Comparison of ENCODE assay signal across 21 mouse cellular contexts in the genomic region with DNA sequence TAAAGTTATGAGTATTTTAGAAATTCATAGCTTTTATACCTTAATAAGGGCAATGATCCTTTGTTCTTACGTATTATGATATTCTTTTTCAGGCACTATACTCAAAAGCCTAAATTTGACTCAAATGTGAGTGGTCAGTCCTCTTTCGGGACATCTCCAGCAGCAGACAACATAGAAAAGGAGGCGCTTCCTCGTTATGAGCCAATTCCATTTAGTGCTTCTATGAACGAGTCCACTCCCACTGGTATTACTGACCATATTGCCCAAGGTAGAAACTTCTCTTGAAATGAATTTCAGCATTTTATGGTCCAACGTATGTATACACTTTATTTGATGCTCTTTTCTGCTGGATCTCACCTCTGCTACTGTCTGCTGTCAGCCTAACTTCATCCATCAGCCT.
"Had no signal": no experiment of that assay in that cellular context is flagged by ENCODE, and none has a peak within 500 bp of the region (broad histone marks: within the 10 kb centered on the region; RNA-seq: fewer than 3 reads in every experiment).

No protein-coding gene starts in this region.

- H3K4me1 ChIP-seq: lung, embryonic 15.5 days; midbrain, embryonic 12.5 days; neural tube, embryonic 13.5 days; neural tube, embryonic 15.5 days; stomach, embryonic 15.5 days had no signal

- H3K9me3 ChIP-seq: lung, embryonic 15.5 days; megakaryocyte, embryonic 14.5 days; midbrain, embryonic 12.5 days; neural tube, embryonic 13.5 days; neural tube, embryonic 15.5 days; stomach, embryonic 15.5 days had no signal

- H3K27ac ChIP-seq: lung, embryonic 15.5 days; macrophage; midbrain, embryonic 12.5 days; neural tube, embryonic 13.5 days; neural tube, embryonic 15.5 days; stomach, embryonic 15.5 days; stomach, postnatal 0 days had no signal

- H3K9ac ChIP-seq: lung, embryonic 15.5 days; midbrain, embryonic 12.5 days; neural tube, embryonic 13.5 days; neural tube, embryonic 15.5 days; stomach, embryonic 15.5 days had no signal

- H3K27me3 ChIP-seq: lung, embryonic 15.5 days; megakaryocyte, embryonic 14.5 days; midbrain, embryonic 12.5 days; neural tube, embryonic 13.5 days; neural tube, embryonic 15.5 days; stomach, embryonic 15.5 days had no signal

- H3K4me2 ChIP-seq: lung, embryonic 15.5 days; midbrain, embryonic 12.5 days; neural tube, embryonic 13.5 days; neural tube, embryonic 15.5 days; stomach, embryonic 15.5 days had no signal

- H3K4me3 ChIP-seq: lung, embryonic 15.5 days; megakaryocyte, embryonic 14.5 days; midbrain, embryonic 12.5 days; neural tube, embryonic 13.5 days; neural tube, embryonic 15.5 days; stomach, embryonic 15.5 days had no signal

- DNase-seq: lung, adult 2 months; lung, postnatal 14 days; lung, postnatal 36 days; midbrain, embryonic 14.5 days; retina, postnatal 1 day; right cerebral cortex, adult 18-20 months; right cerebral cortex, postnatal 25 days; right cerebral cortex, postnatal 4 days; spleen, adult 18-20 months; thymus, adult 2 months; thymus, postnatal 25 days; thymus, postnatal 4 days had no signal

- ATAC-seq: lung, postnatal 0 days had no signal
